Mouse (Mus musculus) adrenal gland, adult (tissue): Measurements from ENCODE around the gene Cdh12.
"Not testable (repeated sequence)": the region's sequence is repeated elsewhere in the genome, so short reads cannot be mapped to it uniquely, and the experiment has no call there.

Experiments
- DNase-seq, 2 experiments: peaks; one replicate each; pipeline ENCODE4 v3.0.0; 2022 to 2023; ENCODE audit warnings: low spot score in 1 of 2; ENCODE audit not compliant: inconsistent age in 2 of 2

Gene Cdh12

DNA sequence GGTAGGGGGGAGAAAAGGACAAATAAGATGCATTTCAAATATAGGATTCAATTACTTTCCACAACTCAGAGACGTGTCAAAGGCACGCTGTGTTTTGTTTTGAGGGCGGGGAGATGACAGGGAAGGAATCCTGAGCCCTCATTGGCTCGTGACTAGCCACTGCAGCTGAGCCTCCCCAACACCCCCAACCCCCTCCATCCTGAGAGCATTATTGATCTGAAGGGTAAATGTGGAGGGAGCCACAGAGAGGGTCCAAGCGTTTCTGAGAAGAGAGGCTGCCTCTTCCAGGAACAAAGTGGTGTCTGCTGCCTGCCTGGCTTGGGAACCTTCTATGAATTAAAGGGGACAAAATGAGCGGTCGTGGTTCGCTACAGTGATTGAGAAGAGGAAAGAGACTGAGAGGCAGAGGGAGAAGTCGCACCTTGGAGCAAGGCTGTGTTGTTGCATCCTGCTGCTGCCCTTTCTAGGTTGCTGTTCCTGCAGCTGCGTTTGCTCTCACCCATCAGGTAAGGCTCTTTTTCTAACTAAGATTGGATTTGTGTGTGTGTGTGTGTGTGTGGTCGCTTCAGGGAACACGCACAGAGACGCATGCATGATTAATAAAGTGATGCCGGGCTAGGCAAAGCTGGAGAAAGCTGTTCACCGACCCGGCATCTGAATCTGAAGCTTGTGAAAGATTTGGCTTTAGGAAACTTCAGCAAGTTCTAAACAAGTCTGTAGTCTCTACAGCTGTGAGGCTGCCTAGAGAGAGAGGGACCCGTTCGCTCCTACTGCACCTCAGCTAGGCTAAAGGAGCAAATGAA, at the start of gene Cdh12:
Gene Cdh12, plus strand, starts transcription at position 405 of the 803 bp plus-strand sequence.
- no peak for DNase-seq

DNA sequence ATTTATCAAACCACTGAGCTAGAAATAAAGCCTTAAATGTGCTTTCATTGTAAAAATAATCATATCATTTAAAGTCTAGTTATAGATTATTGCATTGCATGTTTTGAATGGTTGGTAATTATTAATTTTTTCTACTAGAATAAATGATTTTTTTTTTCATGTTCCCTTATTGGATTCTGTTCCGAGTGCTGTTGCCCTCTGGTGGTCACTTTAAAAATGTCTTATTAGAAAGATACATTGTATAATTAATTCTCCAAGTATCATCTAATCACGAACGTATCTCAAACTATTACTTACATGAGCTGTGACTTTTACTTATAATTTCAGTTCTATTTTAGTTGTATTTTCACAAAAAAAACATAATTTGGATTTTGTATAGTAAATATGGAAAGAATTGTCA, 45.5 kb upstream of the Cdh12 start:
- DNase-seq: no peak

DNA sequence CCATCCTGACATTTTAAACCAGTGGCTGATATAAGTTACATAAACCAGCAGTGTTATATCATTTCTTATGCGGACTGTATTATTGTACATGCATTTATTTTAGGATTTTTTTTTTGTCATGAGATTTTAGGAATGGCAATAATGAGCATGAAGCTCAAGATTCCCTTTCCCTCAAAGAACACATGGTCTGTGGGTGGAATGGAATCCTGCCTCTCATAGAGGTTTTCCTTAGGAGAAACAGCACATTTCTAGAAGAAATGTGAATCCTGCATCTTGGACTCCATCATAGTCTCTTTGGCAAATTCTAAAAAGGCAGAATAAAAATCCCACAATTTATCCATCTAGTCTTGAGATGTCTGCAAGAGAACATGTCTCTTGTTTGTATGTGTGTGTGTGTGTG, 35.7 kb upstream of the Cdh12 start:
- no peak for DNase-seq

GRCm38 (mm10) chr15:20436356-20436755, 12.7 kb upstream of the Cdh12 start:
- DNase-seq: no peak

- DNase-seq: no peak
These were observed 1.5 kb downstream of the Cdh12 start for GRCm38 (mm10) chr15:20450558-20450957.

GRCm38 (mm10) chr15:20458508-20458907, 9.4 kb downstream of the Cdh12 start:
- DNase-seq: no peak

- peak in 1 of 2 experiments; percentile 5 for DNase-seq
These were observed 13.4 kb downstream of the Cdh12 start for GRCm38 (mm10) chr15:20462500-20462899.

GRCm38 (mm10) chr15:20463601-20464000, 14.5 kb downstream of the Cdh12 start:
- DNase-seq: peak in 1 of 2 experiments; percentile 3

GRCm38 (mm10) chr15:20550979-20551378, 101.9 kb downstream of the Cdh12 start:
- no peak for DNase-seq

DNA sequence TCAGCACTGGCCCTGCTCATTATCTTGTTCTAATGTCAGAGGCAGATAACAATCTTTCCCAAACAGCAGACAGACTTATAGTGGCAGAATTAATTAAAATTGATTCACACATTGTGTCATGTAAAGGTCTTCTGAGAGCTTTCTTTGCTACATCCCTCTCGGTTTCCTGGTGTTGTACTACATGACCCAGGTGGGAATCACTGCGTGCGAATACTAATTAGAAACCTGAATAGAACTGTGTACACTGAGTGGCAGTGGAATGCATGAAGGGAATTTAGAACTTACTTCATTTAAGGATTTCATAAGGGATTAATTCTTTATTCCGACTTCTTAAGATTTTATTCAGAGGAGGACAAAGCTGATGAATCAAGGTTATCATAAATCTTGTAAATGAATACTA, 121.9 kb downstream of the Cdh12 start:
- DNase-seq: no peak

- DNase-seq: no peak
These were observed 133.6 kb downstream of the Cdh12 start for GRCm38 (mm10) chr15:20582567-20583075.

GRCm38 (mm10) chr15:20591599-20591998, 142.5 kb downstream of the Cdh12 start:
- no peak for DNase-seq

DNA sequence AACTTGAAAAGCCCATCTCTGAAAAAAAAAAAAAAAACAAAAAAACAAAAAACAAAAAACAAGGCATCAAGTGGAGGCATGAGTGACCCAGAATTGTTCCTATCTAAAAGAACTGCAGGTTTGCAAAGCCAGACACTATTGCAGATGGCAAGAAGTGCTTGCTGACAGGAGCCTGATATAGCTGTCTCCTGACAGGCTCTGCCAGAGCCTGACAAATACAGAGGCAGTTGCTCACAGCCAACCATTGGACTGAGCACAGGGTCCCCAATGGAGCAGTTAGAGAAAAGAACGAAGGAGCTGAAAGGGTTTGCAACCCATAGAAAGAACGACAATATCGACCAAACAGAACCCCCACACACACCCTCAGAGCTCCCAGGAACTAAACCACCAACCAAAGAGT, 156.7 kb downstream of the Cdh12 start:
- DNase-seq: not testable (repeated sequence)

GRCm38 (mm10) chr15:20634593-20634992, 185.5 kb downstream of the Cdh12 start:
- DNase-seq: no peak

DNA sequence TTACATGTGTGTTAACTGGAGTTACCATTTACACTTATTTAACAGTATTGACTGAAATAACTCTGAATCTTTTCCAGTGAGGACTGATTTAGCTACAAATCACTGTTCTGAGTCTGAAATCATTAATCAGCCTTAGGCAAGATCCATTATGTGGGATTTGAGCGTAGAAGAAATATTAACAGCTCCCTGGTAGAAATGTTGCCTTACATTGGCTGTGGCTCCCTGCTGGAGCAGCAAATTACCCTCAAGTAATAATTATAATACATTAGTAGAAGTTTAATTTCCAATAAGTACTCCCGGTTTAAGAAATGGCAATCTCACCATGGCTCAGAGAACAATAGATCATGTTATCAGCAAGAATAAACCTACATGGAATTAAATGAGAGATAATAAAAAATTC, 190.1 kb downstream of the Cdh12 start:
- no peak for DNase-seq

DNA sequence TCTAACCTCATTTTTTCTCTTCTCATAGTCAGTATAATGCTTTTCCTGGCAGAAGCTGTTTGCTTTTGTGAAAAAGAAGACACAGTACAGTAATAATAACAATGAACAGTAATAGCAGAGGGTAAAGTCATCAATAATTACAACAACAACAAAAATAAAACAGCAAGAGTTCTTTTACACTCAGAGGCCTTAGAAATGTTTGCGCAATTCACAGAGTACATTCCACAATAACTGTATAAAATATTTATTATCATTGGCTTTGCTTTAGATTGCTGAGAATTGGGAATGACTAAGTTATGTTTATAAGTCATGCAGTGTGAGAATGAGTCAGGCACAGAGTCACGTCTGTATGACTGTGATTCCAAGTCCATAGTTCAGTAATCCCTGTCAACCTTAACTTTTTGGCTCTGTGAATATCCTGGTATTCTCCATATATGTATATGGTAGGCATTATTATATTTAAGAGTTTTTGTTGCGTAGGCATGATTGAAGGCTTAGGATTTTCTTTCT, 193.9 kb downstream of the Cdh12 start:
- no peak for DNase-seq

DNA sequence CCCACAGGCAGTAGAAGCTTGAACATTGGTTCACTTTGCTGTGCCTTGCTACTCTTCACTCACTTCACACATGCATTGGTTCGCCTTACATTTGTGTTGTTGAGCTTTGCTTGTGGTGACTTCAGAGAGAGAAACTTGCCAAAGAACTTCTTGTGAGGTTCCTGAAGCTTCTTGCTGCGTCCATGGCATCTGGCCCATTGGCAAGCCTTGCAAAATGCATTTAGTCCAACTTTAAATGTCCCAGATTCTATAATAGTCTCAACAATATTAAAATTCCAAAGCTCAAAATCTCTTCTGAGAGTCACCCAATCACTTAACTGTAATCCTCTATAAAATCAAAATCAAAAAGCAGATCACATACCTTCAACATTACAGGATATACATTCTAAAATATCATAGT, 211.2 kb downstream of the Cdh12 start:
- no peak for DNase-seq

DNA sequence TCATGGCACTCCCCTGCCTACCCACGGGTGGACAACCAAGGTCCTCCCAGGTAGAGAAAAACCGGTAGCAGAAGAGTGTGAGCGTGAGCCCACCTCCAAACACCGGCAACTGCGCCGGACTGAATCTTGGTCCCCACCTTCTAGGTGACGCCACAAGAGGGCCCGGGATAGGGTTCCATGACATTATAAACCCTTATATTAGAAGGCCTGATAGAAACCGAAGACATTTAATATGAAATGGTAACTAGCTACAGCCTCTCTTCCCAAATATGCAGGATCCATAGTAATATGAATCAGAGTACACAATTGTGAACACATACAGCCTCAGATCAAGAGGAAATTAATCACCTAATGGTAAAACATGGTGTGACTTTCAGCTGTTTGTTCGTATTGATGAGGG, 217.6 kb downstream of the Cdh12 start, which contains the start of gene Acot10:
Gene Acot10, minus strand, starts transcription at position 101 of the 400 bp plus-strand sequence.
- no peak for DNase-seq

DNA sequence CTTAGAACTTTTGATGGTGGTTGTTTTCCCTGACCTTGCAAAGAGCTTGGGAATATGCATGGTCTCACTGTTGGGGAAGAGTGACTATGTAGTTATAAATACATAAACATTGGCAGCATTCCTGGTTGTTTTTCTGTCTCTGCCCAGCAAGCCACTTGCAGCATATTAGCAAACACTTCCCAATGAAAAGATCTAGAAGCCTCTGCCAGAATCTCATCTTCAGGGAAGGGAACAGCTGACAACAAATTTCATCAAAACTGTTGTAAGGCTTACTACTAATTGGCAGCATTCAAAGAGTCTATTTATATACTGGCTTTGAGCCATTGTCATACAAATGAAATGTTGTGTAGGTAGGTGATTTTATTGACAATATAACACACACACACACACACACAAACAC, 218.3 kb downstream of the Cdh12 start:
- DNase-seq: no peak

- no peak for DNase-seq
These were observed 218.9 kb downstream of the Cdh12 start for GRCm38 (mm10) chr15:20667989-20668388.

DNA sequence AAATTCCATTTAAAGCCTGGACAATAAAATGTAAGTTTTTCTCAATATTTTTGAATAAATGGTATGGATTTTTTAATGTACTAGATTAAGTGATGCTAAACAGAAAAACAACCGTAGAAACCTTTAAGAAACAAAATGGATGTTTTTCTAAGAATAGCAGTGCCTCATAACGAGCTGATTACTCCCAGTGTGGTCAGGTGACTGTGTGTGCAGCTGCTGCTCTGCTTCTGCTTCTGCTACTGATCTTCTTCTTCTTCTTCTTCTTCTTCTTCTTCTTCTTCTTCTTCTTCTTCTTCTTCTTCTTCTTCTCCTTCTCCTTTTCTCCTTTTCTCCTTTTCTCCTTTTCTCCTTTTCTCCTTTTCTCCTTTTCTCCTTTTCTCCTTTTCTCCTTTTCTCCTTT, 220.4 kb downstream of the Cdh12 start:
- not testable (repeated sequence) for DNase-seq

DNA sequence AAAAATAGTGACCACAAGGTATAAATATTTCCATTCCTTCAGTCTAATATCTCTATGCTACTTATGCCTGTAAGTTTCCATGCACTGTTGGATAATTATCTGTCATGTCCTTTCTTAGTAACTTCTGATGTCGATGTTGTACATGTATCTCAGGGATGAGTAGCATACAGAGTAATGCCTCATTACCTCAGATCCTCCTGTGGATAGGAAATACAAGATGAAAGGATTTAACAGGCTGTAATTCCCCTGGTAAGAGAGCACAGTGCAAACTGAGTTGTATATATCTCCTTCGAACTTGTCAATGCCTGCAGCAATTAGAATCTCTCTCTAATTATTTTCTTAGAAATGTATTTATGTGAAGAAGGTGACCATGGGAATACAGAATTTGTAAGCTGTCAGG, 233.7 kb downstream of the Cdh12 start:
- DNase-seq: no peak

DNA sequence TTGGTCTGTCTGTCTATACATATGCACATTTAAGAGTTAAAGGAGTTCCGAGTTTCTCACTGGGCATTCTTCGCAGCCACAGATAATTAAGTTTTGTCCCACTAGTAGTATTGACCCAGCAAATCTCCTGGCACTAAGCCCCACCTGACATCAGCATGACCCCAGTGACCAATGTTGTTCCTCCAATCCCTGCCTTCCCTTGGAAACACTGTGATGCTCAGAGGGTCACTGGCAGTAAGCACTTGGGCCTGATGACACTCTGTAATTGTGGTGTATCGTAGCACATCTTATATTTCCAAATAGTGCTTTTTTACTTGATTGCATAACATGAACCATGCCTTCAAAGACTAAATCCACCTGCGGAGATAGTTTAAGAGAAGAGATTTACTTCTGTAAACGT, 235.1 kb downstream of the Cdh12 start:
- no peak for DNase-seq
